Mouse (Mus musculus): ENCODE measurements around the gene Kalrn. TPM values are rescaled to one million over a fixed set of nuclear protein-coding genes. Genes with fewer than 3 reads are reported as not detected.
A peak's percentile ranks its signal among the peaks of the same experiment; 100 is the strongest.

Kalrn gene
- polyA plus RNA-seq, 1 experiment from 2014 or later, result 19.3 TPM

DNA sequence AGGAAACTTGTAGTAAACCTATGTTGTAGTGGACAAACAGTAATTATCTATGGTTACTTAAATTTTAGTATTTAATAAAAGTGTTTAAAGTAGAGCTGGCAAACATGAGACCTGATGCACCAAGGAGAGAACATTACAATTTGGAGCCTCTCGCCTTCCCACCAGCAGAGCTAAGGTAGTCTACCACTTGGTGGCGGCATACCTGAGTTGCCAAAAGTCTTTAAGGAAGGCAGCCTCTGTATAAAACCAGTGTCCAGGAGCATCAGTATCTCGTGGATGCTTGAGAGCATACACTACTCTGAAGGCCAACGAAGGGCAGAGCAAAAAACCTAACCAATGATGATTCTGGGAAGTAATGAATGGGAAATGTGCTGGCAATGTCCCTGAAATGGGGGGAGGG, 199.8 kb downstream of the Kalrn start:
- ATAC-seq (ENCODE audit: insufficient read depth, low FRiP score, low read depth), result no peak
- Histone ChIP-seq H3K27ac (no peak overlapping the region), H3K4me2 (no peak overlapping the region), H3K4me1 (0 out of 2 replicates have a peak, but pooled peaks cover 4% of the 10 kb centered on the region), H3K9me3 (no peaks in the 10 kb centered on the region), H3K36me3 (no peaks in the 10 kb centered on the region), H3K9ac (no peak overlapping the region), H3K4me3 (replicated peaks) (no peak overlapping the region), H3K27me3 (replicated peaks) (no peaks in the 10 kb centered on the region)
- WGBS, result 71% methylated on average over 4 of the region's 4 CpGs

DNA sequence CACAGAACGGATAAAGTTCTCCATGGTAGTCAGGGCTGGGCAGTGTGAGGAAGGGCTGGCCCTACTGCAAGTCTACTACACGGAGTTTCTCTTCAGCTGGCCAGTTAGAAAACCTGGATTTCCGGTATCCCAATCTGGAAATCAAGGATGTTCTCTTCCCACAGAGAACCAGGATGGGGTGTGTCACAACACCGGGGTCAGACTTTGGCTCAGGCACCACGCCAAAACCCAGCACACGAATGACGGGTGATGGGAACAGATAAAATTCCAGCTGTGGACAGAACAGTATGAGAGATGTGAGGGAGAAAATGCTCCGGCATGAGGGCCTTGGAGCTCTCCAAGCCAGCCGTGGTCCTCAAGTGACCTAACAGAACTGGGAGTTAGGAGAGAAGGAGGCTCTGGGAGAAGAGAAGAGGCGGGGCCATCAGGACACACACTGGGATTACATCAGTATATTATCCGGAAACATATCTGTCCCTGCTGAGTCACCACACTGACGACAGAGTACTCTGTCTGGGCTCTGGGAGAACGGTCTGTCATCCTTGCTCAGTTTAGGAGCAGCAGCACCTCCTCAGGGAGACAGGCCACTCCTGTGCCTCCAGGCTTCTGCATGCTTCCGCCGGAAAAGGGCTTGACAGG, 201.1 kb downstream of the Kalrn start:
- ATAC-seq (ENCODE audit: insufficient read depth, low FRiP score, low read depth), result no peak
- no peak overlapping the region for H3K9ac ChIP-seq
- no peak overlapping the region for H3K4me3 ChIP-seq (replicated peaks)
- no peak overlapping the region for H3K4me2 ChIP-seq
- H3K9me3 ChIP-seq, result no peaks in the 10 kb centered on the region
- no peaks in the 10 kb centered on the region for H3K36me3 ChIP-seq
- H3K27ac ChIP-seq, result no peak overlapping the region
- 0 out of 2 replicates have a peak, but pooled peaks cover 4% of the 10 kb centered on the region for H3K4me1 ChIP-seq
- 56% methylated on average over 15 of the region's 15 CpGs for WGBS
- no peaks in the 10 kb centered on the region for H3K27me3 ChIP-seq (replicated peaks)

DNA sequence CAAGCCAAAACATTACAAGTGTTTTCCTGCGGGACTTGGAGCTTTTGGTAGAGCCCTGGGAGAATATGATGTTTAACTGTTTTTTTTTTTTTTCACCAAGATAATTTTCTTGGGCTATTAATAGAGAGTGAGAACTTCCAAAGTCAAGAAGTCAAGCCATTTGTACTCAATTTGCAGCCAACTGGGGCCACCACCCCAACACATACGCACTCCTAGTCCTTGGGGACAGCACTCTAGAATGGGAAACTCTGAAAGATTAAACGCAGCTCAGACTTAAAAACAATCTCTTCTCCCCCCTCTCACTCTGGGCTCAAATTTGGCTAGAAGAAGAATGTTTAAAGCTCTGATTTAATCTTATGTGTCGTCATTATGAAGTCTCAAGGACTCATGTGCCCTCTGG, 214.1 kb downstream of the Kalrn start:
- ATAC-seq (ENCODE audit: insufficient read depth, low FRiP score, low read depth), result no peak

DNA sequence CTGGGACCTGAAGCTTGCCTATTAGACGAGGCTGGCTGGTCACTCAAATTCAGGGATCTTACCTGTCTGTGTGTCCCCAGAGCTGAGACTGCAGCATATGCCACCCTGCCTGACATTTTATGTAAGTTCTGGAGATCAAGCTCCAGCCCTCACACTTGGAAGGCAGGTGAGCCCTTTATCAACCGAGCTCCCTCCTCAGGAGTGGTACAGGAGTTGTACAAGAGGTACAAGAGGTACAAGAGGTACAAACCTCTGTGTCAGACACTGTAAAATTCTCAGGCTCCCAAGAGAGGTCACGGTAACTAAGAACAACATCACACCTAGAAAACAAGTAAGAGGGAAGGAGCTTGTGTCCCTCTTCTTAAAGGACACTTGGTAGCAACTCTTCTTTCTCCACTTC, 217.8 kb downstream of the Kalrn start:
- no peaks in the 10 kb centered on the region for H3K27me3 ChIP-seq (replicated peaks)
- WGBS, result 82% methylated on average over 3 of the region's 3 CpGs

More for the DNA sequence above, 214.1 kb downstream of the Kalrn start:
- Histone ChIP-seq H3K9ac (no peak overlapping the region), H3K4me1 (no peaks in the 10 kb centered on the region), H3K4me3 (replicated peaks) (no peak overlapping the region), H3K27me3 (replicated peaks) (no peaks in the 10 kb centered on the region), H3K27ac (no peak overlapping the region), H3K36me3 (no peaks in the 10 kb centered on the region), H3K4me2 (no peak overlapping the region), H3K9me3 (no peaks in the 10 kb centered on the region)
- 62% methylated on average over 4 of the region's 4 CpGs for WGBS

DNA sequence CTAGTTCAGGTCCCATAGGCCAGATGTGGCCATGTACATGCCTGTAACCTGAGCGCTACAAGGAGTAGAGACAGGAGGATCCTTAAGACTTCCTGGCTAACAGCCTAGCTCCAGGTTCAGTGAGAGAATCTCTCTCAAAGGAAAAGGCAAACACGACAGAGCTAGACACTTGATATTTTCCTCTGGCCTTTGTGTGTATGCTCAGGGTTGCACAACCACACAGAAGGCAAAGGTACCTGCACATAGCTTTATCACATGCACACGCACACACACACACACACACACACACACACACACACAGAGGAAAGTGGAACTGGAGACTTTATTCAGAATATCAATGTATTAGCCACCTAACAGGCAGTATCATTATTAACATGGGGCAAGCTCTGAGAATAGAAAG, 219.3 kb downstream of the Kalrn start:
- ATAC-seq (ENCODE audit: insufficient read depth, low FRiP score, low read depth), result no peak
- no peak overlapping the region for H3K4me3 ChIP-seq (replicated peaks)

More for the DNA sequence above, 217.8 kb downstream of the Kalrn start:
- Histone ChIP-seq H3K4me3 (replicated peaks) (no peak overlapping the region), H3K4me2 (no peak overlapping the region), H3K9me3 (no peaks in the 10 kb centered on the region), H3K27ac (no peak overlapping the region), H3K4me1 (no peaks in the 10 kb centered on the region), H3K36me3 (no peaks in the 10 kb centered on the region), H3K9ac (no peak overlapping the region)
- no peak for ATAC-seq (ENCODE audit: insufficient read depth, low FRiP score, low read depth)

DNA sequence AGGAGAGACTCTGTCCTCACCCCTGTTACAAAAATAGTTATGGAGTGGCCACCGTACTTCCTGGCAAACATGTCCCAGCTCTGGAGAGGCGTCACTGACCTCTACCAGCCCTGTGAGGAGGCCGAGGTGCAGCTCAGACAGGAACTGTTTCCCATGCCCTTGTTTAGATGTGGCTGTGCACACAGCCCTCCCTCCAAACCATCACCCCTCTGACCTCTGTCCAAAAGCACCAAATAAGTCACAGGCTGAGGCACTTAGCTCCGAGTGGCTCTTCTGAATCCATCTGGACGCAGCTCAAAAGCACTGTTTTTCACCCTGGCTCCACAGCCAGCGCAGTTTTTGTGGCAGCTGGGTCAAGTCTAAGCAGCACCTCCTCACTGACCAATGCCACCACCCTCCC, 220.6 kb downstream of the Kalrn start:
- Histone ChIP-seq H3K36me3 (no peaks in the 10 kb centered on the region), H3K27me3 (replicated peaks) (no peaks in the 10 kb centered on the region)

More for the DNA sequence above, 219.3 kb downstream of the Kalrn start:
- Histone ChIP-seq H3K27me3 (replicated peaks) (no peaks in the 10 kb centered on the region), H3K9ac (no peak overlapping the region), H3K36me3 (no peaks in the 10 kb centered on the region), H3K27ac (no peak overlapping the region), H3K9me3 (no peaks in the 10 kb centered on the region), H3K4me1 (no peaks in the 10 kb centered on the region), H3K4me2 (no peak overlapping the region)
- 77% methylated on average over 3 of the region's 3 CpGs for WGBS

DNA sequence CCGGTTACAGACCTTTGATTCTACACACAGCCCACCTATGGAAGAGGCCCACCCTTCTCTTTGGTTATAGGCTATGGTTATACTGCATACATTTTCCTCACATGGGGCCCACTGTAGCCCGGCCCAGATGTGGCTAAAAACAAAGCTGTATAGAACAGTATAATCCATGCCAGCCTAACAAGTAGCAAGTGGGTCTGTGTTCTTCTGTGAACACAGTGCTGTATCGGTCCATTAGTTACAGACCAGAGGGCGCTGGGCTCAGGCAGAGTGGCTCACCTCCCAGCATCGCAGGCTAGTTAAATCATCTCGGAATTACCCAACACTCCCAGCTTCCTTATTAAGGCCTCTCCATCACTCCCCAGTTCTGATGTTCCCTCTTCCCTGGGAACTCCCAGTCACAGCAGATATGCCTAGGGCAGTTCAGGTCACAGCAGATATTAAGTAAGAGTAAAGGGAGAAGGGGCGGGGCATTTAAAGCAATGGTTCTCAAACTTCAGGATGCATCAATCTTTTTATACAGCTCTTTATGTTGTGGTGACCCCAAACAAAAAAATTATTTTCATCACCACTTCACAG, 221.7 kb downstream of the Kalrn start:
- Histone ChIP-seq H3K9ac (no peak overlapping the region), H3K27me3 (replicated peaks) (no peaks in the 10 kb centered on the region), H3K27ac (no peak overlapping the region), H3K4me2 (no peak overlapping the region), H3K36me3 (no peaks in the 10 kb centered on the region), H3K9me3 (no peaks in the 10 kb centered on the region), H3K4me3 (replicated peaks) (no peak overlapping the region), H3K4me1 (no peaks in the 10 kb centered on the region)
- 83% methylated on average over 7 of the region's 7 CpGs for WGBS
- ATAC-seq (ENCODE audit: insufficient read depth, low FRiP score, low read depth), result no peak

More for the DNA sequence above, 220.6 kb downstream of the Kalrn start:
- no peaks in the 10 kb centered on the region for H3K9me3 ChIP-seq
- WGBS, result 32% methylated on average over 6 of the region's 6 CpGs
- ATAC-seq (ENCODE audit: insufficient read depth, low FRiP score, low read depth), result no peak
- H3K9ac ChIP-seq, result no peak overlapping the region
- no peak overlapping the region for H3K27ac ChIP-seq
- H3K4me3 ChIP-seq (replicated peaks), result no peak overlapping the region
- H3K4me2 ChIP-seq, result no peak overlapping the region
- no peaks in the 10 kb centered on the region for H3K4me1 ChIP-seq

DNA sequence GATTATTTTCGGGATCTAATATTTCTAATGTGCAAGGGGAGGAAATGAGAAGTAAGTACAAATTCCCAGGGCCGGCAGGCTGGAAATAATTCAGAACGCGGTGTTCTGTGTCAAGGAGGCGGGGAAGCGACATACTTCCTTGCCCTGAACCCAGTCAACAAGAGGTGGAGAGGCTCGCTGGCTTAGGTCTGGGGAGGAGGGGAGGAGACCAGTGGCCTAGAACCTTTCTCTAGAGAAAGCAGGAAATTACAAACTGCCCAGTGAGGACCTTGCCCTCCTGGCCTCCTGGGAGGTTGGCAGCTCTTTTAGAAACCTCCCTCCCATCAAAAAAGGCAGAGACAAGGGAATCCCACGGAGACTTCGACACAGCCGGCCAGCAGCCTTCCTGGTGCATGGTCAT, 225.8 kb downstream of the Kalrn start:
- no peak overlapping the region for H3K27ac ChIP-seq
- H3K4me3 ChIP-seq (replicated peaks), result no peak overlapping the region

DNA sequence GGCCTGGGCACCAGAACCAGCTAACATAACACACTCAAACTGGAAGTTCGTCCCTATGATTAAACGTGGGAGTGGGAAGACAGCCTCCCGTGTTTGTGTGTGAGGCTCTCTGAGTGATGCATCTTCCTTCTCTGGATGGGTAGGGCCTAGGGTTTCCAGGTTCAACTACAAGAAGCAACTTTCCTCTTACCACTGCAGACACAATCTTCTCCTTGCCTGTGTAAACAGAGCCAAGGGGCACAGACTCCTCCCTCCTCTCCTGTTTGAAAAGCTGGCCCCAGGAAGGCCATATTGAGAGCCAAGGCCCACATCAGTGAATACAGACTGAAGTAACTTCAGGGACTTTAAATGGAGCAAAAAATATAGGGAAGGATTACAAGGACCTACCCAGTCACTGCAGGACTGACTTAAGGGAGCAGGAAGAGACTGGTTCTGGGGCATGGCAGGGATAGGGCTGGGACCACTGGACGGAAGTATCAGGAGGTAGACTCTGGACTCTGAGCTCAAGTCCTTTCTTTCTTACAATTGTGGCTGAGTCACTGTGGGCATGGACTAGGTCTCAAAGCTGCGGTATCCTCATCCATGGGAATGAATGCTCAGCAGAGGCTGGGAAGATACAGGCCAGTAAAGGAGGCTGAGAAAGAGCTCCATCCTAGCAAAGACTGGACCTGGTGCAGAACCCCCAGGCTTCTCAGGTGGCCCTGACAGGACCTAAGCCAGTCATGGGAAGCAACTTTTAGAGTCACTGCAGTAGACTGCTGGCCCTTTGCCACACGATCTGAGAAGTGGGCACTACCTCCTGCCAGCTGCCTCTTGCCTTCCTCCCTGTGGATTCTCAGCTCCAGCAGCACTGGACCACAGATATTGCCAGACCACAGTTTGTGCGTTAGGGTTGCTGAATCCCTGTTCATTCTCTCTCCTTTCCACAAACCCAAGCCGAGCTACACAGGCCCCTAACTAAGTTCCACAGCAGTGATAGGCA, 228.1 kb downstream of the Kalrn start:
- H3K27ac ChIP-seq, result no peak overlapping the region
- no peaks in the 10 kb centered on the region for H3K27me3 ChIP-seq (replicated peaks)
- H3K36me3 ChIP-seq, result no peaks in the 10 kb centered on the region
- no peaks in the 10 kb centered on the region for H3K9me3 ChIP-seq
- no peaks in the 10 kb centered on the region for H3K4me1 ChIP-seq
- no peak overlapping the region for H3K9ac ChIP-seq
- no peak overlapping the region for H3K4me3 ChIP-seq (replicated peaks)
- ATAC-seq (ENCODE audit: insufficient read depth, low FRiP score, low read depth), result peak; percentile 31; the same call in 1 of the 2 replicates
- 76% methylated on average over 8 of the region's 8 CpGs for WGBS
- no peak overlapping the region for H3K4me2 ChIP-seq

More for the DNA sequence above, 225.8 kb downstream of the Kalrn start:
- Histone ChIP-seq H3K4me2 (no peak overlapping the region), H3K9ac (no peak overlapping the region), H3K27me3 (replicated peaks) (no peaks in the 10 kb centered on the region), H3K9me3 (no peaks in the 10 kb centered on the region), H3K4me1 (no peaks in the 10 kb centered on the region), H3K36me3 (no peaks in the 10 kb centered on the region)
- WGBS, result 64% methylated on average over 10 of the region's 10 CpGs
- ATAC-seq (ENCODE audit: insufficient read depth, low FRiP score, low read depth), result no peak

DNA sequence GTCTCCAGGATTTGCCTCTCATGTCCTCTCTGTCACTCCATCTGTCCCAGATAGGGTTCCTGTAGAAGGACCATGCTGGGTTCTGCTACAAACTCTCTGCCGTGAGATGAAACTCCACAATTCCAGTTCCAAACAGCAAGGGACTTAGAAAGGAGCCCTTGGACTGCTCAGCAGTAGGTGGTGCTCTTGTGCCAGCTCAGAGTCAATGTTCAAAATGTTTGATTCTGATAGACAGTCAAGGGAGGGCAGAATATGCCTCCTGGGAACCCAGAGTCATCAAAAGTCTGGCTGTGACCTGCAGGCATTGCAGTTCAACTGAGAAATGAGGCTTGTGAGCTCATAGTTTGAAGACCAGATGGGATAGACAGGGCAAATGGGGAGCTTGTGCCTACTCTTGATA, 229.4 kb downstream of the Kalrn start:
- no peak overlapping the region for H3K9ac ChIP-seq
- H3K27ac ChIP-seq, result no peak overlapping the region
- H3K4me1 ChIP-seq, result no peaks in the 10 kb centered on the region
- no peak overlapping the region for H3K4me2 ChIP-seq
- no peak for ATAC-seq (ENCODE audit: insufficient read depth, low FRiP score, low read depth)
- H3K36me3 ChIP-seq, result no peaks in the 10 kb centered on the region
- no peak overlapping the region for H3K4me3 ChIP-seq (replicated peaks)
- no peaks in the 10 kb centered on the region for H3K9me3 ChIP-seq
- H3K27me3 ChIP-seq (replicated peaks), result no peaks in the 10 kb centered on the region
- WGBS, result 38% methylated on average over 1 of the region's 1 CpGs

DNA sequence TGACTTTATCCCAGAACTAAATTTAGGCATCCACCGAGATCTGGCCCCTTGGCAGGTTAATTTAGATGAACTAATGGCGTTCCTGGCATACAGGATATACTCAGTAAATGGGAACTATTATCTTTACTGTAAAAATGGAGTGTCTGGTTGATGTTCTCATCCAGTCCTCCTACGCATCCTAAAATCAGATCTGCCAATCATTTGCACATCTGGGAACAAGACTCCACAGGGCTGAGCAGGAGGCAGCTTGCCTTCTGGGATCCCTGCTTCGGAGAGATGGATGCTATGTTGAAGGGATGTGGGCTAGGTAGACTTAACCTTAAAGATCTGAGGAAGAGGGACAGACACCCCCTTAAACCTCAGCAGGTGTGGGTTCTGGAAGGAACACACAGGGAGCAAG, 230.2 kb downstream of the Kalrn start:
- no peak overlapping the region for H3K4me3 ChIP-seq (replicated peaks)
- no peak for ATAC-seq (ENCODE audit: insufficient read depth, low FRiP score, low read depth)
- no peak overlapping the region for H3K4me2 ChIP-seq
- no peaks in the 10 kb centered on the region for H3K4me1 ChIP-seq
- H3K9me3 ChIP-seq, result no peaks in the 10 kb centered on the region
- WGBS, result 77% methylated on average over 4 of the region's 4 CpGs
- H3K27ac ChIP-seq, result no peak overlapping the region
- no peaks in the 10 kb centered on the region for H3K27me3 ChIP-seq (replicated peaks)
- no peak overlapping the region for H3K9ac ChIP-seq
- no peaks in the 10 kb centered on the region for H3K36me3 ChIP-seq

Data from stomach, embryonic 15.5 days (tissue).